Mouse (Mus musculus): Measurements from ENCODE around the gene Ina. TPM values are rescaled to one million over a fixed set of nuclear protein-coding genes. Genes with fewer than 3 reads are reported as not detected.
A peak's percentile ranks its signal among the peaks of the same experiment; 100 is the strongest.

The Ina gene
- polyA plus RNA-seq, 1 experiment from 2014 or later: 1.5 TPM

GRCm38 (mm10) chr19:47013340-47014158, 949 bp upstream of the Ina start:
- DNase-seq (ENCODE audit: low read depth, low spot score) (no peak), ATAC-seq (no peak)
- TF ChIP-seq CTCF (IDR thresholded peaks at IDR 0.05): no peak
- ChIA-PET POLR2A (no interaction called here), CTCF (no interaction called here)
- H3K27me3 ChIP-seq: peaks cover 55% of the 10 kb centered on the region
- in situ Hi-C loops (cut with MboI; ENCODE audit: low pct_unique_long_range_greater_than_20kb): no loop called here

GRCm38 (mm10) chr19:47014159-47014446, 395 bp upstream of the Ina start:
- POLR2A ChIA-PET: no interaction called here
- in situ Hi-C loops (cut with MboI; ENCODE audit: low pct_unique_long_range_greater_than_20kb): no loop called here
- CTCF ChIA-PET: no interaction called here
- peaks cover 60% of the 10 kb centered on the region for H3K27me3 ChIP-seq
- TF ChIP-seq CTCF (IDR thresholded peaks at IDR 0.05): no peak
- DNase-seq (ENCODE audit: low read depth, low spot score) (no peak), ATAC-seq (no peak)

GRCm38 (mm10) chr19:47015396-47015795, 898 bp downstream of the Ina start:
- ChIA-PET POLR2A (interaction anchor here (0.7 kb wide), 1 partner anchor 556 kb away, joined by 5 read pairs; no protein-coding TSS in a partner anchor), CTCF (no interaction called here)
- peaks cover 58% of the 10 kb centered on the region for H3K27me3 ChIP-seq
- DNase-seq (ENCODE audit: low read depth, low spot score) (no peak), ATAC-seq (no peak)
- in situ Hi-C loops (cut with MboI; ENCODE audit: low pct_unique_long_range_greater_than_20kb): no loop called here
- TF ChIP-seq CTCF (IDR thresholded peaks at IDR 0.05): no peak

- in situ Hi-C loops (cut with MboI; ENCODE audit: low pct_unique_long_range_greater_than_20kb): no loop called here
- no peak for DNase-seq (ENCODE audit: low read depth, low spot score)
- ChIA-PET CTCF (interaction anchor here (0.9 to 1.0 kb wide), 2 partner anchors 13 to 275 kb away, joined by 3 to 4 read pairs; no protein-coding TSS in a partner anchor), POLR2A (interaction anchor here (0.7 to 1.4 kb wide), 4 partner anchors 10 to 556 kb away, joined by 3 to 10 read pairs (median 6); no protein-coding TSS in a partner anchor)
- TF ChIP-seq CTCF (IDR thresholded peaks at IDR 0.05): no peak
- peaks cover 56% of the 10 kb centered on the region for H3K27me3 ChIP-seq
- no peak for ATAC-seq
These were observed 1.5 kb downstream of the Ina start for GRCm38 (mm10) chr19:47015965-47016364.

- POLR2A ChIA-PET: interaction anchor here (0.6 to 1.4 kb wide), 8 partner anchors 8 to 774 kb away, joined by 3 to 10 read pairs (median 4); no protein-coding TSS in a partner anchor
- peaks cover 56% of the 10 kb centered on the region for H3K27me3 ChIP-seq
- in situ Hi-C loops (cut with MboI; ENCODE audit: low pct_unique_long_range_greater_than_20kb): no loop called here
- ATAC-seq (no peak), DNase-seq (ENCODE audit: low read depth, low spot score) (peak; percentile 17)
- CTCF ChIA-PET: interaction anchor here (0.7 to 1.5 kb wide), 5 partner anchors 10 to 428 kb away, joined by 3 to 4 read pairs (median 3); no protein-coding TSS in a partner anchor
- no peak for TF ChIP-seq CTCF (IDR thresholded peaks at IDR 0.05)
These were observed 2.0 kb downstream of the Ina start for GRCm38 (mm10) chr19:47016487-47016886.

- in situ Hi-C loops (cut with MboI; ENCODE audit: low pct_unique_long_range_greater_than_20kb): no loop called here
- H3K27me3 ChIP-seq: peaks cover 57% of the 10 kb centered on the region
- no peak for ATAC-seq
- DNase-seq (ENCODE audit: low read depth, low spot score): no peak
- no peak for TF ChIP-seq CTCF (IDR thresholded peaks at IDR 0.05)
- ChIA-PET CTCF (interaction anchor here (1.3 to 1.5 kb wide), 2 partner anchors 9 to 11 kb away, joined by 3 read pairs; no protein-coding TSS in a partner anchor), POLR2A (no interaction called here)
These were observed 3.3 kb downstream of the Ina start for GRCm38 (mm10) chr19:47017831-47018230.

GRCm38 (mm10) chr19:47018330-47018729, 3.8 kb downstream of the Ina start:
- peaks cover 58% of the 10 kb centered on the region for H3K27me3 ChIP-seq
- ChIA-PET CTCF (interaction anchor here (1.3 kb wide), 1 partner anchor 8 kb away, joined by 3 read pairs; no protein-coding TSS in a partner anchor), POLR2A (no interaction called here)
- DNase-seq (ENCODE audit: low read depth, low spot score) (no peak), ATAC-seq (no peak)
- in situ Hi-C loops (cut with MboI; ENCODE audit: low pct_unique_long_range_greater_than_20kb): no loop called here
- TF ChIP-seq CTCF (IDR thresholded peaks at IDR 0.05): no peak

- TF ChIP-seq CTCF (IDR thresholded peaks at IDR 0.05): no peak
- ATAC-seq (no peak), DNase-seq (ENCODE audit: low read depth, low spot score) (no peak)
- ChIA-PET POLR2A (no interaction called here), CTCF (no interaction called here)
- peaks cover 49% of the 10 kb centered on the region for H3K27me3 ChIP-seq
- in situ Hi-C loops (cut with MboI; ENCODE audit: low pct_unique_long_range_greater_than_20kb): no loop called here
These were observed 4.8 kb downstream of the Ina start for GRCm38 (mm10) chr19:47019326-47019725.

GRCm38 (mm10) chr19:47022709-47023108, 8.2 kb downstream of the Ina start:
- ATAC-seq (no peak), DNase-seq (ENCODE audit: low read depth, low spot score) (no peak)
- TF ChIP-seq CTCF (IDR thresholded peaks at IDR 0.05): no peak
- in situ Hi-C loops (cut with MboI; ENCODE audit: low pct_unique_long_range_greater_than_20kb): no loop called here
- POLR2A ChIA-PET: no interaction called here
- CTCF ChIA-PET: no interaction called here
- peaks cover 28% of the 10 kb centered on the region for H3K27me3 ChIP-seq

GRCm38 (mm10) chr19:47023546-47023945, 9.0 kb downstream of the Ina start:
- CTCF ChIA-PET: no interaction called here
- POLR2A ChIA-PET: interaction anchor here (0.5 kb wide), 1 partner anchor 13 kb away, joined by 5 read pairs; no protein-coding TSS in a partner anchor
- in situ Hi-C loops (cut with MboI; ENCODE audit: low pct_unique_long_range_greater_than_20kb): no loop called here
- peaks cover 19% of the 10 kb centered on the region for H3K27me3 ChIP-seq
- DNase-seq (ENCODE audit: low read depth, low spot score) (no peak), ATAC-seq (no peak)
- TF ChIP-seq CTCF (IDR thresholded peaks at IDR 0.05): no peak

- POLR2A ChIA-PET: no interaction called here
- H3K27me3 ChIP-seq: peaks cover 6% of the 10 kb centered on the region
- DNase-seq (ENCODE audit: low read depth, low spot score): no peak
- no peak for TF ChIP-seq CTCF (IDR thresholded peaks at IDR 0.05)
- in situ Hi-C loops (cut with MboI; ENCODE audit: low pct_unique_long_range_greater_than_20kb): no loop called here
- CTCF ChIA-PET: interaction anchor here (1.2 kb wide), 1 partner anchor 19 kb away, joined by 3 read pairs; no protein-coding TSS in a partner anchor
- ATAC-seq: no peak
These were observed 10.5 kb downstream of the Ina start for GRCm38 (mm10) chr19:47024954-47025353.

Data from Patski (cell line).